Mouse (Mus musculus) B cell, adult 2 months (primary cell): Measurements from ENCODE around the gene C030005K15Rik.
"Not testable (repeated sequence)": the region's sequence is repeated elsewhere in the genome, so short reads cannot be mapped to it uniquely, and the experiment has no call there.

Source experiments
- DNase-seq, 2 experiments: peaks; one replicate each; pipeline ENCODE4 v3.0.0; 2022

The C030005K15Rik gene

GRCm38 (mm10) chr10:97726655-97727054 is at the start of gene C030005K15Rik:
C030005K15Rik (minus strand) TSS chr10:97726755.
- DNase-seq: not testable (repeated sequence)

DNA sequence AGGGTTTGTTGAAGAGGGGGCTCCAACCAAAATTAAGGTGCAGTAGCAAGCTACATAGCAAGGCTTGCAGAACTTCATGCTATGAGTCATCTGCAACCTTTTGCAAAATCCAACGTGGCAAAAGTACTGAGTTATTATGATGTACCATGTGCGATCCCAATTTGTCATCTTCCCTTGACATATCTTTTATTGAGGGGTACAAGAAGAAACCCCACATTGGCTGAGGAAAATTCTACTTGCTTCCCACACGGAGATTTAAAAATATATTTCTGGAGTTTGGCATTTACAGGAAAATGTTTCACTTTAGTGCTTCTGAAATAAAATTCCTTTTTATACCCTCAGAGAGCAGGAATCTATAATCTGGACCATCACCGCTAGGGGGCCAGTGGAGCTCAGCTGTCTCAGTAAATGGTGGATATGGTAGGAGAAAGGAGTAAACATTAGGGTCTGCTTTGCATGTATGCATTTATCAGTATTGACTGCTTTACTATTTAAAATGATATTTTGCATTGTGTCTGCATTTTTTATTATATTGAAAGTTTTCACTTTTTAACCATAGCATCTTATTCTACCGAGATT is 41.7 kb upstream of the C030005K15Rik start:
- no peak for DNase-seq

DNA sequence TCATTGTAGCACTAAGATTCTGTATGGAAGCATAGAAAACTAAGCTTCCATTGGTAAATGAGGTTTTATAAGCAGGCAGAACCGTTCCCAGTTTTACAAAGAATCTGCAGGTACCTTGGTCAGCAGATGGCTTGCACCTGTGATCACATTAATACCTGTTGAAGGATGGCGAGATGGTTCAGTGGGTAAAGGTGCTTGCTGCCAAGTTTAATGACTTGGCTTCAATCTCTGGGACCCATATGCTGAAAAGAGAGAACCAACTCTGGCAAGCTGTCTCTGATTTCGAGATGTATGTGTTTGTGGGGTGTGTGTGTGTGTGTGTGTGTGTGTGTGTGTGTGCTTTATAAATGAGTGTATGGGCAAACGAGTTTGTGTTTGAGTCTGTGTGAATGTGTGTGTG is 27.3 kb upstream of the C030005K15Rik start:
- DNase-seq: no peak

DNA sequence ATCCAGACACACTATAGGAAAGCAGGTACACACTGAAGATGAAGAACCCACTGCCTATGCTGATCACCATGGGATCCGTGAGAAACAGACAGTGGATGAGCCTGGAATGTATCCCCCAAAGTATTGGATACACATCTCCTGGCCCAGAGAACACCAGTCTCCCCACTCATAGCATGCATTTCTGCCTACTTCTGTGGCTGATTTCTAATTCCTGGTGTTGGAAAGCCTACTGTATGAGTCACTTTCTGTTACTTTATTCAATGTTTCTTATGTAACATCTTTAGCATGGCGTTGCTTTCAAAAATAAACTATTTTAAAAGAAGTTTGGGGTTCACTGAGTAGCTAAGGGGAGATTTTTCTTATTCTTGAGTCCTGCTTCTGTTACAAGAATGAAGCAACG is 20.7 kb upstream of the C030005K15Rik start:
- no peak for DNase-seq

DNA sequence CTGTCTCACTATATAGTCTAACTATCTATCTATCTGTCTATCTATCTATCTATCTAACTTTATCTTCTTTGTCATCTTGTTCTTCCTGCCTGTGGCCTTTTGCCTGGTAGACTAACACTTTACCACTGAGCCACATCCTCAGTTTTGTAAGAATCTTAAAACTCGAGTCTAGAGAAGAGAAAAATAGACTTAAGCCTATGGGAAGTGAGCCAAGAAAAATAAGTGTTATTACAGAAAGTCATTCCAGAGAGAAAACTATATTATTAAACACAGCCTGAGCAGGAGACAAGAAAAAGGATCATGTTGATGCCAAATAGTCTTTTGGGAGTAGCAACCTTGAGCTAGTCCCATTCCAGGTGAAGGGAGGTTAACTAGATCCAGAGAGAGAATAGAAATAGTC is 626 bp downstream of the C030005K15Rik start:
- no peak for DNase-seq

DNA sequence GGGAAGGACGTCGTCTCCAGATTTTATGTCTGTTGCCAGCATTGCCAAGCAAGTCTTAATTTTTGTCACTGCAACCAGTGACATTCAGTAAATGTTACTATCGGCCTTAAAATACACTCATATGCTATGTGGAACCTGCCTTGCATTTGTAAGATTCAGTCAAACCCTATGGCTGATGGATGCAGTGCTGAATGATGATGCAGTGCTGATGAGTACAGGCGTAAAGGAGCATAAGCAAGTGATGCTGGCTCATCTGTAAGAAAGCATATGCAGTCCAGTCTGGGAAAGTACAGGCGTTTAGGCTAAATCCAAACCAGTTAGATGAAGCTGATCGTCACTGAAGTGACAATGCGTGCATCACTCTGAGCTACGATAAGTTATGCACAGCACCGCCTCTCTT is 3.8 kb downstream of the C030005K15Rik start:
- no peak for DNase-seq

DNA sequence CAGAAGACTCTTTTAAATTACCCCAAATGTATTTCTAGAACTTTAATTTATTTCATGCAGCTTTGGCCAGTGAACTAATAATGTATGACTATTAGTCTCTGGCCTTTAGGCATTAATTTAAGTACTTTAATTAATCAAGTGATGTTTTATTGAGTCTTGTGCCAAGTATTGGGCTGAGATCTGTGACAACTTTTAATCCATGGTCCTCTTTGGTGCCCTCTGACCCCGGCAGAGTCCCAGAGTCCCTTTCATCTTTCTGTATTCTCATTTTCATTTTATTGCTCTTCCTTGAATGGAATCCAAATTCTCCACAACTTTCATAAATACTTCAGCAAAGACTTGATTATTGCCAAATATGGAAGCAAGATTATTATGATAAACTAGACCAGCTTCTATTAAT is 5.9 kb downstream of the C030005K15Rik start:
- no peak for DNase-seq

DNA sequence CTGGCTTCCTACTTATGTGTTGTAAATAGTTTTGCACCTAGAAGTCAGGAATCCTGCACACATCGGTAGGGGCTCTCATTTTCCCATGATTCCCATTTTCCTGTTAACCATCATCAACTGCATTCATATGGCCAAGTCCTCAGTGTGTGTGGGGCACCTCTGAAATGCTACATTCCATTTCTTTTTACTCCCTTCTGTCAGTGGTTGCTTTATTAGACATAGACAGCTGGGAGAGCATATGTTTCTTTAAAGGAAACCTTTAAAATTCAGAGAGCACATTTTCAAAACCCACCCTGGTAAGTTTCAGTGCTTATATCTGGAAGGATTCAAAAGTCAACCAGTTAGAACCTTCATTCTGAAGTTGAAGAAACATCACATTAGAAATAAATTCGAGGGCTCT is 8.5 kb downstream of the C030005K15Rik start:
- DNase-seq: no peak

DNA sequence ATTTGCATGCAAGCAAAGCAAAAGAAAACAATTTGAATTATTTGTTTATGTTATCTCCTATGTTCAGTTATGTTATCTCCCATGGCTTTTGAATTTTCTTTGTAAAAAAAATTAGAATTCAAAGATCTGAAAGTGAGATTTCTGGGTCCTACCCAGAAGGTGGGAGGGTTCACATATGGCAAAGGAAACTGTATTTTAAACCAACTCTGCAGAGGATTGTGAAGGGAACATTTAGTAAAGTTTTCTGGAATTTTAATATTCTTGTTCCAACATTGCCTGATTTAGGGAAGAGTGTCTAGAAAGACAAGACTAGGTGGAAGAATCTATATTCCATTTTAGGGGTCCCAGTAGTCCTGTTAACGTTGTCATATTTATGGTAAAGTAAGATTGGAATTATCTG is 9.3 kb downstream of the C030005K15Rik start:
- no peak for DNase-seq

GRCm38 (mm10) chr10:97715289-97715906 is 11.2 kb downstream of the C030005K15Rik start:
- DNase-seq: no peak

DNA sequence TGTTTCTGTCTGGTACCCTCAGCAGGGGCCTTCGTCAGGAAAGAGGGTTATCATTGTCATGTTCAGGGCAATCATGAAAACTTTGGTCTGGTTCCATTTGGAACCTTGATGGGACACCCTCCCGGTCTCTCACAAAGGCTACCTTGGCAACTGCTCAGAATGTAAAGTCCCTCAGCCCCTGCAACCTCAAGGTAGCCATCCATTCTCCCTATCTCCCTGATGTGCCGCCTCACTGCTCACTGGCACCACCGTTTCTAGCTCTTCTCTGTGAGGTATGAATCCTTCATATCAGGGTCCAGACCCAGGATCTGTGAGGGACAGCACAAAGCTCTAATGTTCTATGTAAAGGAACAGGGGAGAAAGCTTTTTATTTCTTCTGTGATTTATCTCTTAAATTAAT is 12.0 kb downstream of the C030005K15Rik start:
- no peak for DNase-seq

DNA sequence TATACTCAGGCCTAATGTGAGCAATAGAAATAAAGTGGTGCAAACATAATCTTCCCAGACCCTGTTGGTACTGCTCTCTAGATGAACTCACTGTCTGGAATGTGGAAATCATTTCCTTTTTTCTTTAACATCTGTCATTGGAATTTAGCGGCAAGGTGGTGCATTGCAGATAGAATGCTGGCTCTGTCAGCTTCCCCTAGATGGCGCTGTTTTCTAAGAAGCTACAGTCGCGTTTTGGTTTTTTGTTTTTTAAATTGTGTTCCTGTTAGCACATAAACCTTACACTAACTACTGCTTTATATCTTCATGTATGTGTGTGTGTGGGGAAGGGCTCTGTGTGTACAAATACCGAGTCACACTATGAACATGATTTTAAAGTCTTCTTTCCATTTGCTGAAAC is 13.9 kb downstream of the C030005K15Rik start:
- peak; percentile 7 to 13 for DNase-seq

- DNase-seq: peak; percentile 20 to 25
Observed at GRCm38 (mm10) chr10:97704562-97704961, 22.0 kb downstream of the C030005K15Rik start.

- no peak for DNase-seq
Observed at GRCm38 (mm10) chr10:97702321-97702720, 24.2 kb downstream of the C030005K15Rik start.

DNA sequence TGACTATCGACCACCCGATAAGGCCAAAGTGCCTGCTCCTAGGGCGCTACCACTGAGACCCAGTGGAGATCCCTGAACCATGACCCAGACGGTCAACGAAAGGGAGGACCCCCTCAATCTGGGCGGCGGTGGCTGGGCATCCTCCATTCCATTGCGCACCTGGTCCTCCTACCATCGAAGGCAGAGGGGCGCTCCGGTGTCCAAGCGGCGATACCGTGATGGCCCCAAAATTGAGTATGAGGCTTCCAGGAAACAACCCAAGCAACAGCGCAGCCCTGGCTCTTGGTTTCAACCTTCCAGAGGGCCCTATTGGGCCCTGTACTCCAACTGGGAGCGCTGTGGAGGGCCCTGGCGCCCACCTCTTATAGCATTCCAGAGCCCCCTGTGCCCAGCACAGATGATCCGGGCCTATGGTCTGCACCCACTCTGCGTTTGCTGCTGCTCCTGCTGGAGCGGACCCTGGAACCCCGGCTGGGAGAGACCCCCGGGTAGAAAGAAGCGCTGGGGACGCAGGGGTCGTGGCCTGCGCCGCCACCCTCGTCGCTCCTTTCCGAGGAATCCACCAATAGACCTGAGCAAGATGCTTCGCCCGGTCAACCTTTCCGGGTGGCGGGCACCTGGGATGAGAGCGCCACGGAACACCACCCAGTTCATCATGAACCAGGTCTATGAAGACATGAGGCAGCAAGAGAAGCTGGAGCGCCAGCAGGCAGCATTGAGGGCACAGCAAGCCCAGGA is 33.0 kb downstream of the C030005K15Rik start:
- DNase-seq: no peak

DNA sequence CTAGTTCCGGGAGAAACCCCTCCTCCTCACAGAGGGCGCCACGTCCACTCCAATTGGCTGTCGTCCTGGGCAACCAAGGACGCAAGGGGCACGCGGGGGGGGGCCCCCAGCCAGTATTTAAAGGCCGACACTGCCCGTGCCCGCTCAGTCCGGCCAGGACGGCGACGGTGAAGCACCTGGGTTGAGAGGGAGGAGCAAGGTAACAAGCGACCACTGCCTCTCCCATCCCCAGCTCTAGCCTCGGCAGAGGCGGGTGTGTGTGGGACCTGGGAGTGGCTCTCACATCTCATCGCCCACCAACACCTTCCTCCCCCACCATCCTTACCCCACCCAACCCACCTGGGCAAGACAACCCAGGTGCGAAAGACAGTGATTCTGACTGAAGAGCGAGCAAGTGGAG is 33.6 kb downstream of the C030005K15Rik start, which contains the start of gene Ccer1:
Ccer1 (plus strand) TSS at position 147 of the 400 bp plus-strand sequence.
- DNase-seq: no peak

- no peak for DNase-seq
Observed at GRCm38 (mm10) chr10:97689425-97689824, 37.1 kb downstream of the C030005K15Rik start.

DNA sequence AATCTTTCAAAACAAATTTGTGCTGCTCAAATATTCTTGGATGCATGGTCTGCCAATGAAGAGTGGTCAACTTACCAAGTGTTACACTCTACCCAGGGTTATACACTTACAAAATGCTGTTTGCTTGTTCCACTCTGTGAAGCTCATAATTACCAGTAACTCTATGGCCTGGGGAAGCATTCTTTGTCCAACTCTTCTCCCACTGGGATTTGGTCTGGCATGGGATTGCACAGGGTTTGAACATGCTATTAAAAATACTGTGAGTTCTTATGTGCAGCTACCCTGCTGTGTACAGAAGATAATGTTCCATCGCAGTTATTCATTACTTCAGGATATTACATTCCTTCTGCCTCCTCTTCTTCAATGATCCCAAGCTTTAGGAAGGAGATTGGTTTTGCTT is 39.4 kb downstream of the C030005K15Rik start:
- DNase-seq: no peak

DNA sequence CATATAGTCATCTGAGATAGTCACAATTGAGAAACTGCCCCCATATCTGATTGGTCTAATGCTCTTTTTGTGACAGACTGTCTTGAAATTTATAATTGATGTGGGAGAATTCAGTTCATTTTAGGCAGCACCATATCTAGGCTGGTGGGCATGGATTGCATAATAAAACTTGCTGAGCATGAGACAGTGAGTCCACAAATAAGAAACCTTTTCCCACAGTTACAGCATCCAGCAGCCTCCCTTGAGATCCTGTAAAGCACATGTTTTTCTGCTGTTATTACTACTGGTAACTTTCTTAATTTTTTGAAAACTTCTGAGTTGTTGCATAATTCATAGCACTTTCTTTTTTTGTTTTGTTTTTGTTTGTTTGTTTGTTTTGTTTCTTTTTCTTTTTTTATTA is 43.6 kb downstream of the C030005K15Rik start:
- no peak for DNase-seq
